Mouse (Mus musculus) neural tube, embryonic 14.5 days (tissue): ENCODE measurements around the gene Itpkb. TPM values are rescaled to one million over a fixed set of nuclear protein-coding genes. Genes with fewer than 3 reads are reported as not detected.

Source experiments
- ATAC-seq: fragments of 200-750 bp; cut with Nextera tagmentation; 2 replicates; pipeline ENCODE4 v1.8.0; 2017; ENCODE audit warnings: low read depth, mild to moderate bottlenecking, moderate TSS enrichment, moderate library complexity
- H3K27ac ChIP-seq: fragments of 300-500 bp; sonication (generic); 2 replicates; pipeline ENCODE4 v1.5.1; 2014; ENCODE audit warnings: low read depth, mild to moderate bottlenecking, control low read depth, low read length, moderate library complexity, mixed read lengths
- H3K27me3 ChIP-seq: fragments of 300-500 bp; sonication (generic); 2 replicates; pipeline ENCODE4 v1.6.1; 2014; ENCODE audit warnings: low read length; ENCODE audit not compliant: control insufficient read depth, insufficient read depth
- H3K36me3 ChIP-seq: fragments of 300-500 bp; sonication (generic); 2 replicates; pipeline ENCODE4 v1.6.1; 2014; ENCODE audit warnings: low read length, mixed read lengths; ENCODE audit not compliant: control insufficient read depth, insufficient read depth
- H3K4me1 ChIP-seq: fragments of 300-500 bp; sonication (generic); 2 replicates; pipeline ENCODE4 v1.6.1; 2014; ENCODE audit warnings: low read length; ENCODE audit not compliant: control insufficient read depth, insufficient read depth
- H3K4me2 ChIP-seq: fragments of 300-500 bp; sonication (generic); 2 replicates; pipeline ENCODE4 v1.6.1; 2014; ENCODE audit warnings: mild to moderate bottlenecking, low read depth, low read length, control low read depth
- H3K4me3 ChIP-seq: fragments of 300-500 bp; sonication (generic); 2 replicates; pipeline ENCODE4 v1.5.1; 2014; ENCODE audit warnings: low read depth, low read length, control low read depth, mixed read lengths
- H3K9ac ChIP-seq: fragments of 300-500 bp; sonication (generic); replicated peaks from 2 replicates; pipeline ENCODE4 v1.6.1; 2014; ENCODE audit warnings: low read depth, mild to moderate bottlenecking, control low read depth, low read length, mixed read lengths
- H3K9me3 ChIP-seq: fragments of 300-500 bp; sonication (generic); 2 replicates; pipeline ENCODE4 v1.6.1; 2016; ENCODE audit warnings: low read length; ENCODE audit not compliant: control insufficient read depth
- WGBS: fragments of 180-500 bp; shearing (Covaris S2); extraction: QIAGEN DNeasy Blood & Tissue Kit; methylation state at CpG from one replicate; pipeline ENCODE4 v1.1.7; 2014; 5-methylcytosine and 5-hydroxymethylcytosine counted together
- polyA plus RNA-seq: library from polyadenylated mRNA; unstranded; fragments of >200 nt; fragmentation: Nextera tagmentation; extraction: Ambion mirVana; gene quantifications from 2 replicates; pipeline ENCODE4 v1.2.1, GENCODE M21; 2014

Gene Itpkb
- polyA plus RNA-seq, 1 experiment from 2014 or later = 2.4 TPM

- H3K36me3 ChIP-seq = no peaks in the 10 kb centered on the region
- no peaks in the 10 kb centered on the region for H3K27me3 ChIP-seq
- H3K4me1 ChIP-seq = 0 out of 2 replicates have a peak, but pooled peaks cover 6% of the 10 kb centered on the region
- H3K4me3 ChIP-seq = no peak overlapping the region
- no peak overlapping the region for H3K4me2 ChIP-seq
- no peak overlapping the region for H3K9ac ChIP-seq
- 67% methylated on average over 18 of the region's 18 CpGs for WGBS
- ATAC-seq = 0 out of 2 replicates have a peak, but pooled peaks have one; percentile 28
- H3K9me3 ChIP-seq = no peaks in the 10 kb centered on the region
- H3K27ac ChIP-seq = no peak overlapping the region
Observed at GRCm38 (mm10) chr1:180407727-180408719, 77.7 kb downstream of the Itpkb start.

DNA sequence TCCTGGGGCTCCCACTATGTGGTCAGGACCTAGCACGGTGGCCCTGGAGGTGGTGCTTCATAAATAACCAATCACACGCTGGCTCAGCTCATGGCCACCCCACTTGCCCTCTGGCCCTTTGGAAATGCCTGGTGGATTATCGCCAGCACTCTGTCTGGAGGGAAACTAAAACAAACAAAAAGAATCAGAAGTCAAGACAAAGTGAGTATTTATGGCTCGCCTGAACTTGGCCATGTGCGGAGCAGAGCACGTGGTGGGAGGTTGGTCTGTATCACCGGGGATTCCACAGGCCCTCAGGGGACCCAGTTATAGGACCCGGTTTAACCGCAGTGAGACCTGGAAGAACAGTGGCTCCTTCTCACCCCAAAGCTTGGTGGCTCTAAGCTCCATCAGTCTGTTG, 78.5 kb downstream of the Itpkb start:
- ATAC-seq = no peak
- 0 out of 2 replicates have a peak, but pooled peaks cover 6% of the 10 kb centered on the region for H3K4me1 ChIP-seq
- no peak overlapping the region for H3K4me3 ChIP-seq
- H3K9me3 ChIP-seq = no peaks in the 10 kb centered on the region
- WGBS = 58% methylated on average over 9 of the region's 9 CpGs
- no peaks in the 10 kb centered on the region for H3K27me3 ChIP-seq
- no peak overlapping the region for H3K9ac ChIP-seq
- H3K4me2 ChIP-seq = no peak overlapping the region
- no peak overlapping the region for H3K27ac ChIP-seq
- H3K36me3 ChIP-seq = no peaks in the 10 kb centered on the region

GRCm38 (mm10) chr1:180409771-180410170, 79.5 kb downstream of the Itpkb start:
- H3K27ac ChIP-seq = no peak overlapping the region
- no peak overlapping the region for H3K4me3 ChIP-seq
- no peaks in the 10 kb centered on the region for H3K36me3 ChIP-seq
- no peak overlapping the region for H3K4me2 ChIP-seq
- no peak for ATAC-seq
- WGBS = 83% methylated on average over 5 of the region's 5 CpGs
- H3K9ac ChIP-seq = no peak overlapping the region
- no peaks in the 10 kb centered on the region for H3K9me3 ChIP-seq
- H3K4me1 ChIP-seq = 0 out of 2 replicates have a peak, but pooled peaks cover 6% of the 10 kb centered on the region
- no peaks in the 10 kb centered on the region for H3K27me3 ChIP-seq

GRCm38 (mm10) chr1:180410306-180410705, 80.0 kb downstream of the Itpkb start:
- Histone ChIP-seq H3K4me2 (no peak overlapping the region), H3K27me3 (no peaks in the 10 kb centered on the region), H3K9ac (no peak overlapping the region), H3K36me3 (no peaks in the 10 kb centered on the region), H3K9me3 (no peaks in the 10 kb centered on the region), H3K27ac (no peak overlapping the region), H3K4me3 (no peak overlapping the region), H3K4me1 (0 out of 2 replicates have a peak, but pooled peaks cover 6% of the 10 kb centered on the region)
- WGBS = 80% methylated on average over 7 of the region's 7 CpGs
- no peak for ATAC-seq

GRCm38 (mm10) chr1:180415064-180415463, 84.8 kb downstream of the Itpkb start:
- Histone ChIP-seq H3K4me2 (no peak overlapping the region), H3K36me3 (no peaks in the 10 kb centered on the region), H3K9ac (no peak overlapping the region), H3K9me3 (no peaks in the 10 kb centered on the region), H3K27me3 (no peaks in the 10 kb centered on the region), H3K27ac (no peak overlapping the region), H3K4me3 (no peak overlapping the region), H3K4me1 (no peaks in the 10 kb centered on the region)
- no peak for ATAC-seq
- WGBS = 49% methylated on average over 4 of the region's 4 CpGs

- no peak overlapping the region for H3K4me2 ChIP-seq
- no peaks in the 10 kb centered on the region for H3K27me3 ChIP-seq
- ATAC-seq = no peak
- 92% methylated on average over 7 of the region's 7 CpGs for WGBS
- no peak overlapping the region for H3K9ac ChIP-seq
- H3K4me3 ChIP-seq = no peak overlapping the region
- H3K9me3 ChIP-seq = no peaks in the 10 kb centered on the region
- H3K36me3 ChIP-seq = no peaks in the 10 kb centered on the region
- no peak overlapping the region for H3K27ac ChIP-seq
- H3K4me1 ChIP-seq = peaks cover 2% of the 10 kb centered on the region; the same call in 1 of the 2 replicates
Observed at GRCm38 (mm10) chr1:180415836-180416235, 85.6 kb downstream of the Itpkb start.

DNA sequence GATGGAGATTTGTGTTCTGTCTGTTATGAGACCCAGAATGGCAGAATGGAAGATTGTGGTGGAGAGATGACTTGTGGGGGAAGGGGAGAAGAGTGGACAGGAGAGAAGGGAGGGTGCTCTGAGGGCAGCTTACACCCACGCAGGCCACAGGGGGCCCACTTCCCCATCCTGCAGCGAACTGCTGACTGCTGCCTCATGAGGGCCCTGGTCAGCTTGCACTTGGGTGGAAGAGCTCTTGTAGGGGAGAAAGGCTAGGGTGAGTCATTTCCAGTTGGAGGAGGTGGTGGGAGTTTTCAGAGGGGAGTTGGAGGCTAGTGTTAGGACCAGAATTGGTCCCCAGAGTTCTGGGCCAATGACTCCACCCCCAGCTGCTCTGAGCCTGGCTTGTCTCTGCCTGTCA, 86.8 kb downstream of the Itpkb start:
- ATAC-seq = no peak
- Histone ChIP-seq H3K4me1 (peaks cover 10% of the 10 kb centered on the region; the same call in 1 of the 2 replicates), H3K4me3 (no peak overlapping the region), H3K9ac (no peak overlapping the region), H3K36me3 (no peaks in the 10 kb centered on the region), H3K27me3 (no peaks in the 10 kb centered on the region), H3K27ac (no peak overlapping the region), H3K4me2 (no peak overlapping the region), H3K9me3 (no peaks in the 10 kb centered on the region)
- 54% methylated on average over 2 of the region's 2 CpGs for WGBS

- peaks cover 10% of the 10 kb centered on the region; the same call in 1 of the 2 replicates for H3K4me1 ChIP-seq
- no peak overlapping the region for H3K4me3 ChIP-seq
- no peaks in the 10 kb centered on the region for H3K9me3 ChIP-seq
- no peak overlapping the region for H3K27ac ChIP-seq
- no peak for ATAC-seq
- H3K27me3 ChIP-seq = no peaks in the 10 kb centered on the region
- 91% methylated on average over 2 of the region's 2 CpGs for WGBS
- no peak overlapping the region for H3K9ac ChIP-seq
- H3K4me2 ChIP-seq = no peak overlapping the region
- H3K36me3 ChIP-seq = no peaks in the 10 kb centered on the region
Observed at GRCm38 (mm10) chr1:180419059-180419458, 88.8 kb downstream of the Itpkb start.
